Comparison of ENCODE assay signal across 7 mouse cellular contexts in the genomic region with DNA sequence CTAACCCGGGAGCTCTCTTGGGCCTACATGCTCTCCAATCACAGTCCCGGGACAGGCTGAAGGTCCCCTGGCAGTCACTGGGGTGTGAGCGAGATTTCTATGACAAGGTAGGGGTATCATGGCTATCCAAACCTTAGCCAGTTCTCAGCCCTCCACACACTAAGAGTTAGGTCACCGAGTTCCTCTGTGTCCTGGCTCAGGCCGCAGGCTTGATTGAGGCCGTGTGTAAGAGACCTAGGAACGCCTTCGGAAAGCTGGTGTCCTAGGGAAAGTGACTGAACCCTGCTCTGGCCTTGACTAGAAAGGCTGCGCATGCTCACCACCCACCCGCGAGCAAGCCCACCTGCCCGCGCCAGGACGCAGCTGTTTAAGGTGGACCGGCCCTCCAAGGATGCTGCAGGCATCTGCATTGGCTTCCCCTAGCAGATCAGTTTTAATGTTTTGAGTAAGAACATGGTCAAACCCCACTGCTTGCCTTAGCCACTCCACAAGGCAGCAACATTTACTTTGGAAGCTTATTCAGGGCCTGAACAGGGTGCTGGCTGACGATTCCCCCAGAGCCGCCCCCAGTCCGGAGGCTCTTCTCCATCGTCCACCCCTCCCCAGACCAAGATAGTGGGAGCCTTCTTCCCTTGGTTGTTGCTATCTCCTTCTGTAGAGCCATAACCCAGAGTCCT. TPM values are rescaled to one million over a fixed set of nuclear protein-coding genes. Genes with fewer than 3 reads are reported as not detected.
DNase-seq lines count a peak whose midpoint lies in the region; ATAC-seq lines count a peak whose summit lies in the region.

No protein-coding gene starts in this region.

- peaks cover 20% of the 10 kb centered on the region; the same call in 1 of the 2 replicates for H3K79me2 ChIP-seq in macrophage (ENCODE audit: inconsistent target)

- peaks cover 34% of the 10 kb centered on the region for H3K36me3 ChIP-seq in hindbrain, embryonic 14.5 days (replicated peaks; ENCODE audit: control insufficient read depth, insufficient read depth)
- peaks cover 14% of the 10 kb centered on the region for H3K36me3 ChIP-seq in macrophage (ENCODE audit: inconsistent target)

- H3K4me1 ChIP-seq in hindbrain, embryonic 14.5 days (replicated peaks; ENCODE audit: control insufficient read depth, insufficient read depth, low read length): peaks cover 20% of the 10 kb centered on the region

- H3K9ac ChIP-seq in hindbrain, embryonic 14.5 days: peak overlapping the region; percentile 87

- peak; percentile 83 for ATAC-seq in hindbrain, embryonic 14.5 days (ENCODE audit: low FRiP score)

- no peaks in the 10 kb centered on the region for H3K27me3 ChIP-seq in hindbrain, embryonic 14.5 days (ENCODE audit: control insufficient read depth, insufficient read depth, low read length)

- 5% methylated on average over 19 of the region's 19 CpGs for WGBS in hindbrain, embryonic 14.5 days
- 19% methylated on average over 19 of the region's 19 CpGs for WGBS in macrophage (ENCODE audit: missing documents)

- DNase-seq in ZHBTc4 (ENCODE audit: low read depth, low spot score): peak; percentile 61
- DNase-seq in cerebellum, adult 9-10 months: peak; percentile 73
- DNase-seq in gastrocnemius, adult 18-20 months (ENCODE audit: low spot score): peak; percentile 68
- peak; percentile 78 for DNase-seq in hindbrain, embryonic 14.5 days (ENCODE audit: low spot score)
- DNase-seq in left cerebral cortex, postnatal 10 days (ENCODE audit: extremely low spot score in 1 of 2, low spot score in 2 of 2): peak; percentile 64 to 84
- peak; percentile 81 for DNase-seq in right cerebral cortex, adult 18-20 months

- H3K4me3 ChIP-seq in hindbrain, embryonic 14.5 days (replicated peaks; ENCODE audit: low read length): peak overlapping the region; percentile 88
- peak overlapping the region; percentile 56 for H3K4me3 ChIP-seq in macrophage (ENCODE audit: inconsistent target)

- intact Hi-C loops in left cerebral cortex, postnatal 10 days (cut with DNase I): no loop called here

- H3K27ac ChIP-seq in hindbrain, embryonic 14.5 days: peak overlapping the region; percentile 92
- 0 out of 2 replicates have a peak overlapping the region, but pooled peaks have one; percentile 2 for H3K27ac ChIP-seq in macrophage

- peak overlapping the region; percentile 82 for H3K4me2 ChIP-seq in hindbrain, embryonic 14.5 days (replicated peaks)

- no peaks in the 10 kb centered on the region for H3K9me3 ChIP-seq in hindbrain, embryonic 14.5 days (ENCODE audit: control insufficient read depth, low read length)

RNA-seq across cellular contexts. Expression of a gene that starts 0.6 kb away (rescaled TPM):
- 10 to 100 TPM; 23.7 to 27.3 TPM for total RNA-seq in gastrocnemius, adult 18-20 months (2021)
- polyA plus RNA-seq in hindbrain, embryonic 14.5 days (2014; fragmentation: Nextera tagmentation; extraction: Ambion mirVana): 14.8 and 16.4 TPM in 2 replicates
- total RNA-seq in left cerebral cortex, postnatal 10 days (2021): 100 to 1,000 TPM; 104 TPM
- total RNA-seq in macrophage (2018; cell fraction: chromatin; rRNA removed): 10 to 100 TPM in 8 of 26 experiments, 1 to 10 TPM in 18; 1.8 to 16.3 (median 7.2) TPM
- 10 to 100 TPM in 9 of 26 experiments, 1 to 10 TPM in 17; 5.0 to 17.8 (median 8.7) TPM for total RNA-seq in macrophage (2018; cell fraction: cytosol; rRNA removed)
- 10 to 100 TPM in 12 of 26 experiments, 1 to 10 TPM in 14; 4.2 to 22.1 (median 9.6) TPM for total RNA-seq in macrophage (2018; cell fraction: nucleus; rRNA removed)
- polyA plus RNA-seq in macrophage (2018): 6.7 to 9.5 TPM (median 8.9 TPM) in 3 replicates

RNA-seq across cellular contexts. Expression of a gene that starts 13.0 kb away (rescaled TPM):
- total RNA-seq in gastrocnemius, adult 18-20 months (2021): 10 to 100 TPM in 1 of 2 experiments, 1 to 10 TPM in 1; 9.2 to 11.2 TPM
- 70.9 and 77.0 TPM in 2 replicates for polyA plus RNA-seq in hindbrain, embryonic 14.5 days (2014; fragmentation: Nextera tagmentation; extraction: Ambion mirVana)
- 10 to 100 TPM; 46.7 to 53.2 TPM for total RNA-seq in left cerebral cortex, postnatal 10 days (2021)
- total RNA-seq in macrophage (2018; cell fraction: chromatin; rRNA removed): 100 to 1,000 TPM in 15 of 26 experiments, 10 to 100 TPM in 11; 40.9 to 207 (median 119) TPM
- 10 to 100 TPM; 19.5 to 49.5 (median 40.8) TPM for total RNA-seq in macrophage (2018; cell fraction: cytosol; rRNA removed)
- total RNA-seq in macrophage (2018; cell fraction: nucleus; rRNA removed): 100 to 1,000 TPM in 7 of 26 experiments, 10 to 100 TPM in 19; 32.2 to 191 (median 68.2) TPM
- 38.8 to 85.1 TPM (median 48.0 TPM) in 3 replicates for polyA plus RNA-seq in macrophage (2018)

RNA-seq across cellular contexts. Expression of a gene that starts 13.0 kb away (rescaled TPM):
- total RNA-seq in gastrocnemius, adult 18-20 months (2021): 10 to 100 TPM; 20.0 to 26.0 TPM
- 411 and 415 TPM in 2 replicates for polyA plus RNA-seq in hindbrain, embryonic 14.5 days (2014; fragmentation: Nextera tagmentation; extraction: Ambion mirVana)
- total RNA-seq in left cerebral cortex, postnatal 10 days (2021): 100 to 1,000 TPM; 116 to 122 TPM
- total RNA-seq in macrophage (2018; cell fraction: chromatin; rRNA removed): 10 to 100 TPM in 25 of 26 experiments, 1 to 10 TPM in 1; 9.3 to 75.6 (median 18.2) TPM
- total RNA-seq in macrophage (2018; cell fraction: cytosol; rRNA removed): 100 to 1,000 TPM in 9 of 26 experiments, 10 to 100 TPM in 17; 69.7 to 126 (median 94.2) TPM
- total RNA-seq in macrophage (2018; cell fraction: nucleus; rRNA removed): 10 to 100 TPM; 11.8 to 86.2 (median 39.3) TPM
- 67.3 to 311 TPM (median 228 TPM) in 3 replicates for polyA plus RNA-seq in macrophage (2018)

RNA-seq across cellular contexts. Expression of a gene that starts 17.8 kb away (rescaled TPM):
- total RNA-seq in gastrocnemius, adult 18-20 months (2021): not detected
- polyA plus RNA-seq in hindbrain, embryonic 14.5 days (2014; fragmentation: Nextera tagmentation; extraction: Ambion mirVana): not detected in 2 replicates
- not detected for total RNA-seq in left cerebral cortex, postnatal 10 days (2021)
- not detected for total RNA-seq in macrophage (2018; cell fraction: chromatin; rRNA removed)
- not detected for total RNA-seq in macrophage (2018; cell fraction: cytosol; rRNA removed)
- not detected for total RNA-seq in macrophage (2018; cell fraction: nucleus; rRNA removed)
- not detected in 3 replicates for polyA plus RNA-seq in macrophage (2018)

RNA-seq across cellular contexts. Expression of a gene that starts 22.6 kb away (rescaled TPM):
- not detected for total RNA-seq in gastrocnemius, adult 18-20 months (2021)
- polyA plus RNA-seq in hindbrain, embryonic 14.5 days (2014; fragmentation: Nextera tagmentation; extraction: Ambion mirVana): 5.3 TPM in 1 of 2 replicates, not detected in the other
- total RNA-seq in left cerebral cortex, postnatal 10 days (2021): not detected
- total RNA-seq in macrophage (2018; cell fraction: chromatin; rRNA removed): not detected
- total RNA-seq in macrophage (2018; cell fraction: cytosol; rRNA removed): under 1 TPM in 1 of 26 experiments, not detected in 25; 0.31 TPM
- total RNA-seq in macrophage (2018; cell fraction: nucleus; rRNA removed): 1 to 10 TPM in 1 of 26 experiments, not detected in 25; 2.6 TPM
- not detected in 3 replicates for polyA plus RNA-seq in macrophage (2018)

Comparison
In these comparisons a context has a peak if more than half of its experiments do, and no peak if none do; other contexts are left out.
1. Peak in every context shown above with its lines: DNase-seq, ATAC-seq, H3K4me3 ChIP-seq and H3K27ac ChIP-seq.
2. RNA of a gene that starts 13.0 kb away (total RNA-seq): 116 to 122 TPM in left cerebral cortex, postnatal 10 days; 20.0 to 26.0 TPM in gastrocnemius, adult 18-20 months; every median in the first group is over 4 times any median in the second.